Mouse (Mus musculus) testis, adult 2 months (tissue): ENCODE results near the gene Cyp46a1. TPM values are rescaled to one million over a fixed set of nuclear protein-coding genes. Genes with fewer than 3 reads are reported as not detected.

Source experiments
- H3K27ac ChIP-seq: fragments of 200-500 bp; 2 replicates; pipeline ENCODE4 v1.5.1; 2012; ENCODE audit warnings: low read depth, low read length; ENCODE audit not compliant: control insufficient read depth, insufficient read depth
- H3K27me3 ChIP-seq: fragments of 200-500 bp; 2 replicates; pipeline ENCODE4 v1.6.1; 2012; ENCODE audit warnings: mild to moderate bottlenecking, low read length, moderate library complexity; ENCODE audit not compliant: control insufficient read depth, insufficient read depth
- H3K36me3 ChIP-seq: fragments of 200-500 bp; 2 replicates; pipeline ENCODE4 v1.6.1; 2012; ENCODE audit warnings: mild to moderate bottlenecking, low read length; ENCODE audit not compliant: control insufficient read depth, insufficient read depth
- H3K4me1 ChIP-seq: fragments of 200-500 bp; 2 replicates; pipeline ENCODE4 v1.6.1; 2012; ENCODE audit warnings: low read length; ENCODE audit not compliant: control insufficient read depth, insufficient read depth
- H3K4me3 ChIP-seq: fragments of 200-500 bp; 2 replicates; pipeline ENCODE4 v1.5.1; 2012; ENCODE audit warnings: low read depth, mild to moderate bottlenecking, low read length, moderate library complexity, mixed read lengths; ENCODE audit not compliant: control insufficient read depth
- CTCF ChIP-seq: fragments of 200-500 bp; IDR thresholded peaks from 2 replicates; pipeline ENCODE4 v1.5.1; 2012; ENCODE audit warnings: low read depth, mild to moderate bottlenecking, inconsistent platforms, low read length, moderate library complexity; ENCODE audit not compliant: control insufficient read depth, insufficient read depth, insufficient replicate concordance
- POLR2A ChIP-seq: fragments of 200-500 bp; IDR thresholded peaks from 2 replicates; pipeline ENCODE4 v1.6.1; 2012; ENCODE audit warnings: low read depth, mild to moderate bottlenecking, inconsistent platforms, low read length, moderate library complexity; ENCODE audit not compliant: control insufficient read depth
- polyA plus RNA-seq: library from polyadenylated mRNA; depleted of rRNA; stranded (reverse); fragments of >200 nt; gene quantifications from 2 replicates; pipeline ENCODE4 v1.2.3, GENCODE M21; 2012

The Cyp46a1 gene
- polyA plus RNA-seq, 1 experiment, result 19.7 TPM

DNA sequence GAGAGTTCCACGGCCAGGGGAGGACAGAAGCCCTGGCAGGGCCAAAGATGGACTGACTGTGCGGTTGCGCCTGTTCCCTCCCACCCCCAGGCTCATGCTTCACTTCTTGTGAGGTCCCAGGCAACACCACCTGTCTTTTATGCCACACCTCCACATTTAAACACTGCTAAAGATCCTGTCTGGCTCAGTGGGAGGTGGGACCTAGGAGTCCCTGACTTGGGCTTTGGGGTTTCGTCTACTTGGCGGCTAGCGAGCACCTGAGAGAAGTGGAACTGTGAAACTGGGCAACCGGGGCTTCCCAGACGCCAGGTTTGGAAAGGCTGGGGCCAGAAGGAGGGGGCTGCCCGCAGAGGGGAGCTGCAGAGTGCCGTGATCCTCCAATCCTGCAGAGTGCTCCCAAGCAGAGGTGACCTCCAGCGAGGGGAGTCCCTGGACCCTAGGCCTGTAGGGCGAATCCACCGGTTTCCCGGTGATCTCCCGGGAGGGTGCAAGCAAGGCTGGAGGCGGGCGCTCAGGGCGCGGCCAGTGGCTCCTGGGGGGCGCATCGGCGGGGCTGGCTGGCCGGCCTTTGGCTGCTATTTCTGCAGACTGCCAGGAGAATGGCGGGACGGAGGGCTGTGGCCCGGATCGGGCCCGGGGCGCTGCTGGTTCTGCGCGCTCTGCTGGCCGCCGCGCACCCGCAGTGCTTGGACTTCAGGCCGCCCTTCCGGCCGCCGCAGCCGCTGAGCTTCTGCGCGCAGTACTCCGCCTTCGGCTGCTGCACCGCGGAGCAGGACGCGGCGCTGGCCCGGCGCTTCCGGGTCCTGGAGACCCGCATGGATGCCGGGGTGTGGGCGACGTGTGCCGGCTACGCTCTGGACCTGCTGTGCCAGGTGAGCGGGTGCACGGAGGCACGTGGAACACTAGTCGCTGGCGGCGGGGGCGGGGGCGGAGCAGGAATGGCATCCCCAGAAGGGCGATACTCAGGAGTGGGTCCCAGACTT, 28.1 kb upstream of the Cyp46a1 start, which contains the start of gene Hhipl1:
Hhipl1 (plus strand) TSS at position 459 of the 983 bp plus-strand sequence.
- peak within 1 kb of the TSS; percentile 57 for H3K4me3 ChIP-seq
- peaks cover 9% of the 10 kb centered on the region for H3K4me1 ChIP-seq
- H3K36me3 ChIP-seq, result no peaks in the 10 kb centered on the region
- TF ChIP-seq POLR2A (no peak), CTCF (no peak)
- no peak within 1 kb of the TSS for H3K27ac ChIP-seq
- no peaks in the 10 kb centered on the region for H3K27me3 ChIP-seq

GRCm38 (mm10) chr12:108307553-108307952, 26.6 kb upstream of the Cyp46a1 start:
- Histone ChIP-seq H3K4me1 (peaks cover 9% of the 10 kb centered on the region), H3K4me3 (no peak overlapping the region), H3K27ac (no peak overlapping the region), H3K27me3 (no peaks in the 10 kb centered on the region), H3K36me3 (no peaks in the 10 kb centered on the region)
- no peak for TF ChIP-seq POLR2A
- TF ChIP-seq CTCF, result peak; percentile 56; the same call in 1 of the 2 replicates

DNA sequence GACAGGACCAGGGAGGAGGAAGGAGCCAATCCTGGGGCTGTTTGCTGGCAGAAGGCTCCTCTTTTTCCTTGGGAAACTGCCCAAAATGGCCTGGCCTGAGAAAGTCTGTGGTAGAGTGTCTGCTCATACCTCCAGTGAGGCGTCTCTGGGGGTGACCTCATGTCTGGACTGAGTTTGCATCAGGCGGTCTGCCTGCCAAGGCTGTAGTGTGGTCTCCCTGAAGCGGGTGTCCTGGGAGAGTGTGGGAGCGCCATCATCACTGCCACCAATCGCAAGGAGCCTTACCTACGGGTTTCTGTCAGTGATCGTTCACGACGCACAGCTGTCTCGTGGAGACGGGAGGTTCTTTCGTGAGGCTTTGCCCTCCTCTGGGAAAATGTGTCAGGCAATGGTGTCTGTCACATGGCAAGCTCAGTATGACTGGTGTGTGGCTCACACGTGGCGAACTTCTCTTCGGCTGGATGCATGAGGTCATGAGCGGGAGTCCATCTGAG, 25.8 kb upstream of the Cyp46a1 start:
- no peaks in the 10 kb centered on the region for H3K36me3 ChIP-seq
- TF ChIP-seq POLR2A, result no peak
- no peak for TF ChIP-seq CTCF
- H3K4me3 ChIP-seq, result no peak overlapping the region
- H3K4me1 ChIP-seq, result peaks cover 9% of the 10 kb centered on the region
- H3K27ac ChIP-seq, result no peak overlapping the region
- H3K27me3 ChIP-seq, result no peaks in the 10 kb centered on the region

DNA sequence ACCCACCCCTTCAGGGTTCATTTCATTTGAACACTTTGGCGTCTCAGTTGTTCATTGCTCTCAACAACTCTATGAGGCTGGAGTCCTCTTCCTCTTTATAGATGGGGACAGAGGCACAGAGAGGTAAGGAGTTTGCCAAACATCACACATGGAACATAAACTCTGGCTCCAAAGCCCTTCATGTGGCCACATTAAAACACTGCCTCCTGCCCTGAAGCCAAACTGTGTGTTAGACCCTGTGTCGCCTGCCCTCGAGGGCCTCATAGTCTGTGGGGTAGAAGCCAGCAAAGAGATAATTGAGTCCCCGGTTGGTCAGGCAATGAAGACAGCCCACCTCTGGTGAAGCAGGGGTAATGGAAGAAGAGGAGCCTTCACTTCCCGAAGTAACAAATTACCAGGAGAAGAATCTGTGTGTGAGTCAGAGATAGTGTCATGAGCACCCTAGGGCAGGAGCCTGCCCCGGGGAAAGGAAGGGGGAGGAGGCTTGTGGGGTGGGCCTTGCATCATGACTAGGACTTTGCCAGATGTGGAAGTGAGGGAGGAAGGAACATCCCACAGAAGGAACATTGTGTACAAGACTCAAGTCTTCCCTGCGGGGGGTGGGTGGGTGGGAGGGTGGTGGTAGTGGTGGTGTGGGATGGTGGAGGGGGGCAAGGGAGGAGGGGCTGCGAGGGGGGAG, 24.9 kb upstream of the Cyp46a1 start:
- Histone ChIP-seq H3K4me3 (no peak overlapping the region), H3K27ac (no peak overlapping the region)

DNA sequence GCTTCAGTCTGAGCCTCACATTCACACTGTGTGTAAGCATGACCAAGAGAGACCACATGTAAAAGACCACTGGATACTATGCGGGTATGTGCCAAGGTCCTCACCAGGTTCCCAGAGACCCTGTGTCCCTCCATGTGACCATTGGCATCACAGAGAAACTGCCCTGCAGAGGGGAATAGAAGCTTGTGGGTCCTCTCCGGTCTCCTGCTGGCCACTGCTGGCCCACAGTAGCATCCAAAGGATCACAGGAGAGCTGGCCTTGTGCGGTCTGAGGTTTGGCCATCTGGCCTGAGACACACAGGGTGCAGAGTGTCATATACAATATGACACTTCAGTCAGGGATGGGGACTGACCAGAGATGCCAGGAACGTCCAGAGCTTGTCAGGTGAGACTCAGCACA, 24.1 kb upstream of the Cyp46a1 start:
- no peaks in the 10 kb centered on the region for H3K36me3 ChIP-seq
- peaks cover 9% of the 10 kb centered on the region for H3K4me1 ChIP-seq
- TF ChIP-seq POLR2A (no peak), CTCF (no peak)
- H3K4me3 ChIP-seq, result no peak overlapping the region
- no peaks in the 10 kb centered on the region for H3K27me3 ChIP-seq
- H3K27ac ChIP-seq, result no peak overlapping the region

More for the DNA sequence above, 24.9 kb upstream of the Cyp46a1 start:
- Histone ChIP-seq H3K36me3 (no peaks in the 10 kb centered on the region), H3K27me3 (no peaks in the 10 kb centered on the region), H3K4me1 (peaks cover 9% of the 10 kb centered on the region)
- TF ChIP-seq POLR2A (no peak), CTCF (no peak)

DNA sequence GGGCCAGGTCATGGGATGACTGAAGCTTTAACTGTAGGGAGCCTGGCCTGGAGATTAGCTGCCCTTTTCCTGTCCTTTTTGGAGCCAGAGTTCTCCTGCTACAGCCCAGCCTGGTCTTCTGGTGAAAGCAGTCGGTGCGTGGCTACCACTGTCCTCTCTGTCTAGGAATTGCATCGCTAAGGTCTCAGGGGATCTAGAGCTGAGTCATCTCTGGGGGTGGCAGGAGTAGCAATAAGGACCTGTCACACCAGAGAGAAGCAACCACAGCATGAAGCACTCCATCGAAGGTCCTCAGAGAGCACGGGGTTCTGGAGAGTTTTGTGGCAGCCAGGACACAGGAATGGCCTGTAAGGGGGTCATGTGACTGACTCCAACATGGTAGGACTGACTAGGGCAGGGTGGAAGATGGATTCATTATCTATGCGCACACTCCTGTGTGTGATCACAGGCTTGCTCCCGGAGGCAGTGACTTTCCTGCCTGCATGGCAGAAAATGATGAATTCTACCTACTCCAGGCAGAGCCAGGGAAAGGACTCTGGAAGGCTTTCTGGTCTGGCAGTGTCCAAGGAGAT, 23.6 kb upstream of the Cyp46a1 start:
- H3K4me1 ChIP-seq, result peaks cover 9% of the 10 kb centered on the region
- no peaks in the 10 kb centered on the region for H3K36me3 ChIP-seq
- TF ChIP-seq CTCF (no peak), POLR2A (no peak)
- no peak overlapping the region for H3K27ac ChIP-seq
- H3K4me3 ChIP-seq, result no peak overlapping the region
- no peaks in the 10 kb centered on the region for H3K27me3 ChIP-seq

DNA sequence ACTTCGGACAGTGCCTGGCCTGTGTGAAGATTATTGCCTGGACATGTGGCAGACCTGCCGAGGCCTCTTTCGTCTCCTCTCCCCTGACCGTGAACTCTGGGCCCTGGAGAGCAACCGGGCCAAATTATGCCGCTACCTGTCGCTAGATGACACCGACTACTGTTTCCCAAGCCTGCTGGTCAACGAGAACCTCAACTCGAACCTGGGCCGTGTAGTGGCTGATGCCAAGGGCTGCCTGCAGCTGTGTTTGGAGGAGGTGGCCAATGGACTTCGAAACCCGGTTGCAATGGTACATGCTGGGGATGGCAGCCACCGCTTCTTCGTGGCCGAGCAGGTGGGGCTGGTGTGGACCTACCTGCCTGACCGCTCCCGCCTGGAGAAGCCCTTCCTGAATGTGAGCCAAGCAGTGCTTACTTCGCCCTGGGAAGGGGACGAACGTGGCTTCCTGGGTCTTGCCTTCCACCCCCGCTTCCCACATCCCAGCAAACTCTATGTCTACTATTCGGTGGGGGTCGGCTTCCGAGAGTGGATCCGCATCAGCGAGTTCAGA, 22.4 kb upstream of the Cyp46a1 start:
- Histone ChIP-seq H3K27me3 (no peaks in the 10 kb centered on the region), H3K4me3 (no peak overlapping the region), H3K36me3 (no peaks in the 10 kb centered on the region), H3K4me1 (no peaks in the 10 kb centered on the region), H3K27ac (no peak overlapping the region)
- TF ChIP-seq POLR2A (no peak), CTCF (no peak)
